Comparison of ENCODE assay signal across 10 mouse cellular contexts in the genomic region with DNA sequence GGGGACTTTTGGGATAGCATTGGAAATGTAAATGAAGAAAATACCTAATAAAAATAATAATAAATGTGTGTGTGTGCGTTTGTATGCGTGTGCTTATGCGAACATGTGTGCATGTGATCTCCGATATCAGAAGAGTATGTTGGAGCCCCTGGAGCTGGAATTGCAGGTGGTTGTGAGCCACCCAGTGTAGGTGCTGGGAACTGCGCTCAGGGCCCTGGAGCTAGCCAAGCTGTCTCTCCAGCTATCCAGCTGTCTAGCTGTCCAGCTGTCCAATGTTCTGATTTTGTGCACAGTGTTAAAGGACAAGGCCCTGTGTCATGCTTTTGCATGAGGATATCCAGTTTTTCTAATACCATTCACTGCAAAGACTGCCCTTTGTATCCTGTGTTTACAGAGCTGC. TPM values are rescaled to one million over a fixed set of nuclear protein-coding genes. Genes with fewer than 3 reads are reported as not detected.
A peak's percentile ranks its signal among the peaks of the same experiment; 100 is the strongest.
DNase-seq lines count a peak whose midpoint lies in the region; ATAC-seq and TF ChIP-seq lines count a peak whose summit lies in the region.
"Had no signal": no experiment of that assay in that cellular context is flagged by ENCODE, and none has a peak within 500 bp of the region (broad histone marks: within the 10 kb centered on the region; RNA-seq: fewer than 3 reads in every experiment).

No protein-coding gene starts in this region.

- no peaks in the 10 kb centered on the region for H3K9me3 ChIP-seq in intestine, embryonic 16.5 days (ENCODE audit: control insufficient read depth, low read length)

- no peaks in the 10 kb centered on the region for H3K4me1 ChIP-seq in kidney, adult 2 months (ENCODE audit: control insufficient read depth, insufficient read depth, low read length)
- H3K4me1 ChIP-seq in testis, adult 2 months (ENCODE audit: control insufficient read depth, insufficient read depth, low read length), result no peaks in the 10 kb centered on the region
- H3K4me1 ChIP-seq in intestine, embryonic 16.5 days (ENCODE audit: control insufficient read depth, insufficient read depth, low read length), result no peaks in the 10 kb centered on the region

- no peaks in the 10 kb centered on the region for H3K36me3 ChIP-seq in kidney, adult 2 months (ENCODE audit: control insufficient read depth, insufficient read depth, low read length)
- no peaks in the 10 kb centered on the region for H3K36me3 ChIP-seq in testis, adult 2 months (ENCODE audit: control insufficient read depth, insufficient read depth, low read length)
- no peaks in the 10 kb centered on the region for H3K36me3 ChIP-seq in intestine, embryonic 16.5 days (ENCODE audit: control insufficient read depth, insufficient read depth, low read length)

- no peak for DNase-seq in kidney, adult 2 months
- no peak for DNase-seq in kidney, adult 18-20 months
- DNase-seq in testis, postnatal 14 days (ENCODE audit: low spot score), result no peak
- DNase-seq in gastrocnemius, postnatal 10 days, result no peak
- DNase-seq in left cerebral cortex, adult 18-20 months (ENCODE audit: low spot score in 2 of 2), result no peak
- DNase-seq: gastrocnemius, adult 2 months; left cerebral cortex, postnatal 4 days had no signal

- H3K4me3 ChIP-seq in kidney, adult 2 months (ENCODE audit: insufficient read depth, low read depth, low read length), result no peak overlapping the region
- H3K4me3 ChIP-seq in testis, adult 2 months (ENCODE audit: control insufficient read depth, low read depth, low read length), result no peak overlapping the region
- H3K4me3 ChIP-seq in intestine, embryonic 16.5 days (ENCODE audit: low read length), result no peak overlapping the region
- H3K4me3 ChIP-seq: gastrocnemius, adult 2 months had no signal

- H3K4me2 ChIP-seq in intestine, embryonic 16.5 days (ENCODE audit: low read depth, low read length), result no peak overlapping the region

- peak; percentile 50 for TF ChIP-seq CTCF in kidney, adult 2 months (conservative IDR thresholded peaks at IDR 0.05; ENCODE audit: insufficient read depth, insufficient read length, low read depth, low read length)
- peak; percentile 32; the same call in 1 of the 2 replicates for TF ChIP-seq CTCF in testis, adult 2 months (IDR thresholded peaks at IDR 0.05; ENCODE audit: control insufficient read depth, insufficient read depth, insufficient replicate concordance, low read depth, low read length)

- no peak for TF ChIP-seq POLR2A in kidney, adult 2 months (IDR thresholded peaks at IDR 0.05; ENCODE audit: low read depth, low read length)
- no peak for TF ChIP-seq POLR2A in testis, adult 2 months (IDR thresholded peaks at IDR 0.05; ENCODE audit: control insufficient read depth, low read depth, low read length)

- no peak overlapping the region for H3K27ac ChIP-seq in kidney, adult 2 months (ENCODE audit: insufficient read depth, low read depth, low read length)
- H3K27ac ChIP-seq in testis, adult 2 months (ENCODE audit: control insufficient read depth, insufficient read depth, low read depth, low read length), result no peak overlapping the region
- no peak overlapping the region for H3K27ac ChIP-seq in intestine, embryonic 16.5 days (ENCODE audit: low read length)
- H3K27ac ChIP-seq: gastrocnemius, adult 2 months had no signal

- no peak overlapping the region for H3K9ac ChIP-seq in intestine, embryonic 16.5 days (ENCODE audit: low read depth, low read length)

- peak; percentile 46 for ATAC-seq in intestine, embryonic 16.5 days
- ATAC-seq: inflammation-experienced regulatory T-cells, adult 6 months had no signal

- H3K27me3 ChIP-seq in kidney, adult 2 months (replicated peaks; ENCODE audit: control insufficient read depth, insufficient read depth, low read length), result no peaks in the 10 kb centered on the region
- H3K27me3 ChIP-seq in testis, adult 2 months (ENCODE audit: control insufficient read depth, insufficient read depth, low read length), result no peaks in the 10 kb centered on the region
- no peaks in the 10 kb centered on the region for H3K27me3 ChIP-seq in intestine, embryonic 16.5 days (replicated peaks; ENCODE audit: control insufficient read depth, insufficient read depth, low read length)

- 90% methylated on average over 5 of the region's 5 CpGs for WGBS in kidney, adult 2 months
- 82% methylated on average over 5 of the region's 5 CpGs for WGBS in intestine, embryonic 16.5 days

RNA-seq across cellular contexts. Expression of gene Gpr39, which starts 7.8 kb away (rescaled TPM):
- 3.2 and 4.0 TPM in 2 replicates for polyA plus RNA-seq in kidney, adult 2 months (2012; rRNA removed)
- 12.9 and 18.8 TPM in 2 replicates for polyA plus RNA-seq in testis, adult 2 months (2012; rRNA removed)
- 8.7 and 9.0 TPM in 2 replicates for polyA plus RNA-seq in intestine, embryonic 16.5 days (2015; fragmentation: Nextera tagmentation; extraction: Ambion mirVana)
- under 1 TPM; 0.14 to 0.34 TPM for total RNA-seq in gastrocnemius, postnatal 10 days (2021)
- not detected for total RNA-seq in left cerebral cortex, adult 18-20 months (2021)
- total RNA-seq: gastrocnemius, adult 2 months; left cerebral cortex, postnatal 4 days had no signal
- polyA plus RNA-seq: inflammation-experienced regulatory T-cells, adult 6 months had no signal
